Mouse (Mus musculus): Measurements from ENCODE around the gene Ppp1r35. TPM values are rescaled to one million over a fixed set of nuclear protein-coding genes. Genes with fewer than 3 reads are reported as not detected.

Gene Ppp1r35
- polyA plus RNA-seq (2015; fragmentation: Nextera tagmentation; extraction: Ambion mirVana), result 46.4 and 54.3 TPM in 2 replicates

DNA sequence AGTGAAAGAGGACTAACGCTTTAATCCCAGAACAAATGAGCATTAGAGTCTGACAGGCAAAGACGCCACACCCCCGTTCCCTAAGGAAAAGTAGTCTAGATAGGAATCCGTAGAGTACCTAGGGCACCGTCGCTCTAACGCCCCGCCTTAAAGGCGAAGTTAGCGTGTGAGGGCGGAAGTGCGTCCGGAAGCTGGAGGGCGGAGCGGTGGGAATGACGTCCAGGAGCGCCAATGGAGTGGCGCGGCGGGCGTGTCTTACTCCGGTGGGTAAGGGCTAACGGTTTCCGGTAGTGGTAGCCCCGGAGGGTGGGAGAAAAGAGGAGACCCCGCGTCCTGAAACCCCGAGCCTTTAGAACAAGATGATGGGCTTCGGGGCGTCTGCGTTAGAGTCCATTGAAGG, at the start of gene Ppp1r35:
TSS of gene Ppp1r35 (plus strand) at position 215 of the 400 bp plus-strand sequence.

DNA sequence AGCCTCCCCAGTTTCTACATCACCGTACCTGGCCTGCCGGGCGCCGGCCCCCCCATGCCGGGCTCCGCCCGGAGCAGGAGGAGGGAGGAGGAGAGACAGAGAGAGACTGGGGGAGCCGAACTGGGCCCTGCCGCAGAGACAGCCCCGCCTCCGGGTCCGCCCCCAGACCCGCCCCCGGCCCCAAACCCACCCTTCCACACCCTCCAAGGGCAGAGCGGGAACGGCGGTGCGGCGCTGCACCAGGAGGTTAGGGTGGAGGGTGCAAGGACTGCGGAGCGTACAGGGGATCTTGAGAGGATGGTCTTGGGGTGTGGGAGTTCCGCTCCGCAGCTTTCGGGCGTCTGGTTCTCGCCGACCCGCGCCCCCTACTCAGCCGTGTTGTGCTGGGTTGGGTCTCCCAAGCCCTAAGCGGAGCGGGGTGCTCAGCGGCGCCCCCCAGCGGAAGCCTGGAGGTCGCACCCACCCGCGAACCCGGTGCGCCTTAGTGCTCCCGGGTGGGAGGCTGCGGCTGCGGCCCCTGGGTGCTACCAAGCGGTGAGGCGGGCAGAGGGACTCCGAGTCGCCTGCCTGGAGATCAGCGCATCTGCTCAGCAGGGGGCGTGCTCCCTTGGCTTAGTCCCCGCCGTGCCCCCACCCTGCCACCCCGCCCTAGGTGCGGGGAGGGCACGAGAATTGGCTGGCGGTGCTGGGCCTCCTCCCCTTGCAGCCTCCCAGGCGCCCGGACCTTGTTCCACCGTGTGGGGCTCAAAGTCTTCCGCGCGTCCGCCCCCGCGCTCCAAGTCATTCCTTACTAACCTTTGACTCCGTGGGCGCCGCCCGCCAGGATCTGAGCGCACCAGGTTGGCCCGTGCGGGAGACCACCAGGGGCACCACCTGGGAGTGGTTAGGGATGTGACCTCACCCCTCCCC, 37.4 kb upstream of the Ppp1r35 start, which contains the start of gene Nyap1:
TSS of gene Nyap1 (minus strand) at position 585 of the 909 bp plus-strand sequence.

DNA sequence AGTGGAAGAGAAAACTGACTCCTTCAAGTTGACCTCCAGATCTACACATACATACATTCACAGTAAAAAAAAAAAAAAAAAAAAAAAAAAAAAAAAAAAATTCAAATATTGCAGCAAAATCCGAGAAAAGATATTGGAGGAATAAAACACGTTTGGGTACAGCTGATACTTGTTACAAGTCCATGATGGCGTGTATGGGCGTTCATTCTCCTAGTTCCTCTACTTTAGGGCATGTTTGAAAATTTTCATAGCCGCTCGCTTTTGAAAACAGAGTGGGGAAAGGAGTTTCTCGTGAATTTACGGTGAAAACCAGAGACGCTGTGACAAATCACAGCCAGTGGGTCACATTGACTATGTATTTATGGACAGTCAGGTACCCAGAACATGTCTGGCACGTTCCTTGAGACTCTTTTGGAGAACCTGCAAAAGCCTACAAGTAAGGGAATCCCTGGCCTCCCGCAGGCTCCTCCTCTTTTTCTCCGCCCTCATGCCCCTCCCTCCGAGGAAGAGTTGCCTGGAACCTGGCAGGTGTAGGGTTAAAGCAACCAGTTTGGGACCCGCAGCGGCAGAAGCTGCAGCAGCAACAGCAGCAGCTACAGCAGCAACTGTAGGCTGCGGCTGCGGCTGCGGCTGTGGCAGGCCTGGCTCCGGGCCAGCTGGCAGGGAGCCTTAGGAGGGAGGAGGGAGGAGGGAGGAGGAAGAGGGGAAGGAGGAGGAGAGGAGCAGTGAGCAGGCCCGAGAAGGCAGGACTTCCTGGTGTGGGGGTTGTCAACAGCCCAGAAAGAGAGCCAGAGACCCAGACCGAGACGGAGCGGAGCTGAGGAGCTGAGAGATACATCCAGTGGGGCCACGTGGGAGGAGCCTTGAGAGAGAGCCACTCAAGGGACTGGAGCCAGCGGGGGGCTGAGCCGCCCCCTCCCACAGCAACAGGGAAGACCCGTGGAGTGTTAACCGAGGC, 33.2 kb upstream of the Ppp1r35 start, which contains the start of gene Tsc22d4:
TSS of gene Tsc22d4 (plus strand) at position 517 of the 958 bp plus-strand sequence.

DNA sequence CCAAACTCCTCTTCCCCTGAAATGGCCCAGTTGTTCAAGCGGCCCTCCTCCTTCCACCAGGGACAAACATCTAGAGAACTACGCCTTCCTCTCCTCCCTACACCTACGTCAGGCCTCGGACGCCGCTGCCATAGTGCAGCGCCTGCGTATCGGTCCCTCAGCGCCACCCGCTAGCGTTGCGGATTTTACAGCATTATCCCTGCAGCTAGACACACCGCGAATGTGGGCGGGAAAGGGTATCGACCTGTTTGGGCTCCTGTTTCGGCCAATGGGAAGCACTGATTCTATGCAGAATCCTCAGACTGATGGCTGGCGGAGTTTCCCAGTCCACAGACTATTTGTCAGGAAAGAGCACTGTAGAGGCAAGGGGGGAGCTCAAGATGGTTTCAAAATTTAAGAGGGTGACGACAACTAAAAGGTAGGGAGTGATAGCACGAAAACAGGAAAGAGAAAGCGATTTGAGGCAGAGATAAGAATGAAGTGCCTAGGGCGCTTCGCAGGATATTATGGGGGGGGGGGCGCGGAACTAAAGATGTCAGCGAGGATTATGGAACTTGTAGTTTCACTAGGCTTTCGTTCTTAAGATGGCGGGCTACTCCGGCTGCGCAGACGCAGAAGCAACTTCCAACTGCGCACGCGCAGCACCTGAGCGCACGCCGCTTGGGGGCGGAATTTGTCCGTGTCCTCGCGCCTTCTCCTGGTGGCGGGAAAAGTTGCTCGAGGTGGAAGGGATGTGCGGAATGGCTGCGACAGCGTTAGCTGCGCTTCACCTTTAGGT, 8.7 kb downstream of the Ppp1r35 start, which contains the start of the genes Mepce and Zcwpw1:
TSS of gene Mepce (minus strand) at position 505 of the 778 bp plus-strand sequence.
TSS of gene Zcwpw1 (plus strand) at position 648 of the 778 bp plus-strand sequence.

Other genes with a start within 250 kb of the Ppp1r35 start
- not detected in 2 replicates for gene Epo, start 245.6 kb upstream of the Ppp1r35 start, polyA plus RNA-seq (2015; fragmentation: Nextera tagmentation; extraction: Ambion mirVana)
- 376 and 471 TPM in 2 replicates for gene Gnb2, start 245.3 kb upstream of the Ppp1r35 start, polyA plus RNA-seq (2015; fragmentation: Nextera tagmentation; extraction: Ambion mirVana)
- gene Actl6b, start 225.3 kb upstream of the Ppp1r35 start, polyA plus RNA-seq (2015; fragmentation: Nextera tagmentation; extraction: Ambion mirVana), result 12.9 and 24.4 TPM in 2 replicates
- 5.8 and 6.5 TPM in 2 replicates for gene Tfr2, start 209.0 kb upstream of the Ppp1r35 start, polyA plus RNA-seq (2015; fragmentation: Nextera tagmentation; extraction: Ambion mirVana)
- 47.4 and 59.0 TPM in 2 replicates for gene Mospd3, start 177.8 kb upstream of the Ppp1r35 start, polyA plus RNA-seq (2015; fragmentation: Nextera tagmentation; extraction: Ambion mirVana)
- gene Pcolce, start 165.1 kb upstream of the Ppp1r35 start, polyA plus RNA-seq (2015; fragmentation: Nextera tagmentation; extraction: Ambion mirVana), result 331 and 534 TPM in 2 replicates
- 0.40 and 0.71 TPM in 2 replicates for gene Fbxo24, start 149.8 kb upstream of the Ppp1r35 start, polyA plus RNA-seq (2015; fragmentation: Nextera tagmentation; extraction: Ambion mirVana)
- 27.2 and 31.5 TPM in 2 replicates for gene Lrch4, start 149.7 kb upstream of the Ppp1r35 start, polyA plus RNA-seq (2015; fragmentation: Nextera tagmentation; extraction: Ambion mirVana)
- gene Gm20605, start 149.7 kb upstream of the Ppp1r35 start, polyA plus RNA-seq (2015; fragmentation: Nextera tagmentation; extraction: Ambion mirVana), result 3.2 and 3.4 TPM in 2 replicates
- 2.9 and 5.4 TPM in 2 replicates for gene Sap25, start 137.5 kb upstream of the Ppp1r35 start, polyA plus RNA-seq (2015; fragmentation: Nextera tagmentation; extraction: Ambion mirVana)
- gene Irs3, start 133.1 kb upstream of the Ppp1r35 start, polyA plus RNA-seq (2015; fragmentation: Nextera tagmentation; extraction: Ambion mirVana), result 0.38 and 0.50 TPM in 2 replicates
- gene Agfg2, start 94.1 kb upstream of the Ppp1r35 start, polyA plus RNA-seq (2015; fragmentation: Nextera tagmentation; extraction: Ambion mirVana), result 14.8 and 23.8 TPM in 2 replicates
- 3.8 and 6.3 TPM in 2 replicates for gene Nyap1, start 37.2 kb upstream of the Ppp1r35 start, polyA plus RNA-seq (2015; fragmentation: Nextera tagmentation; extraction: Ambion mirVana)
- gene Tsc22d4, start 33.1 kb upstream of the Ppp1r35 start, polyA plus RNA-seq (2015; fragmentation: Nextera tagmentation; extraction: Ambion mirVana), result 93.4 and 119 TPM in 2 replicates
- gene Mepce, start 8.8 kb downstream of the Ppp1r35 start, polyA plus RNA-seq (2015; fragmentation: Nextera tagmentation; extraction: Ambion mirVana), result 14.9 and 16.9 TPM in 2 replicates
- 6.2 and 7.8 TPM in 2 replicates for gene Zcwpw1, start 8.9 kb downstream of the Ppp1r35 start, polyA plus RNA-seq (2015; fragmentation: Nextera tagmentation; extraction: Ambion mirVana)
- 2.0 and 2.2 TPM in 2 replicates for gene Pilra, start 57.4 kb downstream of the Ppp1r35 start, polyA plus RNA-seq (2015; fragmentation: Nextera tagmentation; extraction: Ambion mirVana)
- 2.3 and 3.0 TPM in 2 replicates for gene Pilrb1, start 79.3 kb downstream of the Ppp1r35 start, polyA plus RNA-seq (2015; fragmentation: Nextera tagmentation; extraction: Ambion mirVana)
- gene Pilrb2, start 93.0 kb downstream of the Ppp1r35 start, polyA plus RNA-seq (2015; fragmentation: Nextera tagmentation; extraction: Ambion mirVana), result 1.9 and 2.5 TPM in 2 replicates
- 2.0 and 2.4 TPM in 2 replicates for gene Cyp3a13, start 142.8 kb downstream of the Ppp1r35 start, polyA plus RNA-seq (2015; fragmentation: Nextera tagmentation; extraction: Ambion mirVana)
- gene Gjc3, start 184.2 kb downstream of the Ppp1r35 start, polyA plus RNA-seq (2015; fragmentation: Nextera tagmentation; extraction: Ambion mirVana), result 2.4 and 2.7 TPM in 2 replicates
- 17.9 and 28.3 TPM in 2 replicates for gene Azgp1, start 202.7 kb downstream of the Ppp1r35 start, polyA plus RNA-seq (2015; fragmentation: Nextera tagmentation; extraction: Ambion mirVana)
- gene Smok3a, start 242.4 kb downstream of the Ppp1r35 start, polyA plus RNA-seq (2015; fragmentation: Nextera tagmentation; extraction: Ambion mirVana), result not detected in 2 replicates
- gene Smok3b, start 242.6 kb downstream of the Ppp1r35 start, polyA plus RNA-seq (2015; fragmentation: Nextera tagmentation; extraction: Ambion mirVana), result not detected in 2 replicates

All from adrenal gland, postnatal 0 days (tissue).